Mouse (Mus musculus) gastrocnemius, adult 2 months (tissue): ENCODE data around the gene Naa10. TPM values are rescaled to one million over a fixed set of nuclear protein-coding genes. Genes with fewer than 3 reads are reported as not detected.

Source experiments
- DNase-seq: peaks from one replicate; pipeline ENCODE4 v3.0.0; 2022
- H3K27ac ChIP-seq: fragments of 200-600 bp; 2 replicates; pipeline ENCODE4 v1.8.1; 2022; ENCODE audit warnings: mild to moderate bottlenecking
- H3K4me3 ChIP-seq: fragments of 200-600 bp; 2 replicates; pipeline ENCODE4 v1.8.1; 2022; ENCODE audit warnings: mild to moderate bottlenecking, moderate library complexity
- CTCF ChIP-seq: fragments of 200-600 bp; IDR thresholded peaks from 2 replicates; pipeline ENCODE4 v1.8.1; 2022; ENCODE audit warnings: antibody characterized with exemption, mild to moderate bottlenecking, moderate library complexity
- intact Hi-C: fragments of 180-260 bp; cut with DNase I; formaldehyde crosslinking; loops from one replicate; pipeline ENCODE4 v1.15.1; 2025
- total RNA-seq, 2 experiments: library from RNA; stranded (reverse); gene quantifications; 2 replicates each; pipeline ENCODE4 v1.2.3; 2021

Naa10 gene
- total RNA-seq, 2 experiments from 2014 or later = 51.2 to 63.4 TPM

DNA sequence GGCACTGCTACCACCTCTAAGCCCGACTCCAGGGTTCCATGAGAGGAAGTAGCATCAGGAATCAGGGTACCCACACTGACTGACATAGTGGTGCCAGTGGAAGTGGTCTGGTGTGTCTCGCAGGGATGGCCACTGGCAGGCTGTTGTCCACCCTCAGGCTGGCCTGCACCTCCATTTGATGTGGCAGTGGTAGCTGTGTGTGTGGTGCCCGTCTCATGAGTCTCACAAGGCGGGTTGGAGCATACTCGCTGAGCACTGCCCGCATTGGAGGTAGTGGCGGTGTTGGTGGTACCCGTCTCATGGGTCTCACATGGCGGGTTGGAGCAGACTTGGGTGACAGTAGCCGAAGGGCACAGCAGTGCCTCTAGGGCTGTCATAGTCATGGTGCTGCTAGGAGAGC lies 27.6 kb upstream of the Naa10 start:
- no peak overlapping the region for H3K27ac ChIP-seq
- no peak for DNase-seq
- no peak for TF ChIP-seq CTCF
- intact Hi-C loops = loop anchor here (5.0 kb wide), 1 partner anchor 152 kb away; no protein-coding TSS in a partner anchor
- no peak overlapping the region for H3K4me3 ChIP-seq

DNA sequence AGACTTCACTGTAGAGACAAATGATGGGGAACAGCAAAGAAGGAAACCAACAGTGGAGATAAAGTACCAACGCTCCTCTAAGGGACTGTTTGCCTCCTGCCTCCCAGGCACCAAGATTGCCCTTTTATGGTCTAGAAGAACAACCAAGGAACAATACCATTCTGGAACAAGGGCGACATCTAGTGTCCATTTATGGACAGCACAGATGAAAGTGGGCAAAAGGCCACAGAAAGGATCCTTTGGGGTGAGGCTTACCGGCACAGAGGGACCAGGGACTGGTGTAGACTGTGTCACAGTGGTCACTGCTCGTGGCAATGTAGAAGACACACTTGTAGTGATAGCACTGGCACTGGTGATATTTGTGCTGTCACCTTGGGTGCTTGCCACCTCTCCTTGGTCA lies 26.9 kb upstream of the Naa10 start:
- peak; percentile 45 for DNase-seq
- intact Hi-C loops = loop anchor here (5.0 kb wide), 1 partner anchor 151 kb away; no protein-coding TSS in a partner anchor
- no peak overlapping the region for H3K4me3 ChIP-seq

GRCm38 (mm10) chrX:73946896-73947295 lies 25.2 kb upstream of the Naa10 start:
- intact Hi-C loops = loop anchor here (5.0 kb wide), 1 partner anchor 150 kb away; no protein-coding TSS in a partner anchor
- Histone ChIP-seq H3K27ac (no peak overlapping the region), H3K4me3 (no peak overlapping the region)
- no peak for DNase-seq
- TF ChIP-seq CTCF = no peak

More for the DNA sequence above, 26.9 kb upstream of the Naa10 start:
- TF ChIP-seq CTCF = peak; percentile 79
- H3K27ac ChIP-seq = no peak overlapping the region

GRCm38 (mm10) chrX:73942294-73942693 lies 20.6 kb upstream of the Naa10 start:
- Histone ChIP-seq H3K27ac (no peak overlapping the region), H3K4me3 (no peak overlapping the region)
- TF ChIP-seq CTCF = no peak
- intact Hi-C loops = no loop called here
- DNase-seq = no peak

GRCm38 (mm10) chrX:73941860-73942259 lies 20.1 kb upstream of the Naa10 start:
- intact Hi-C loops = no loop called here
- Histone ChIP-seq H3K27ac (no peak overlapping the region), H3K4me3 (no peak overlapping the region)
- TF ChIP-seq CTCF = no peak
- no peak for DNase-seq

DNA sequence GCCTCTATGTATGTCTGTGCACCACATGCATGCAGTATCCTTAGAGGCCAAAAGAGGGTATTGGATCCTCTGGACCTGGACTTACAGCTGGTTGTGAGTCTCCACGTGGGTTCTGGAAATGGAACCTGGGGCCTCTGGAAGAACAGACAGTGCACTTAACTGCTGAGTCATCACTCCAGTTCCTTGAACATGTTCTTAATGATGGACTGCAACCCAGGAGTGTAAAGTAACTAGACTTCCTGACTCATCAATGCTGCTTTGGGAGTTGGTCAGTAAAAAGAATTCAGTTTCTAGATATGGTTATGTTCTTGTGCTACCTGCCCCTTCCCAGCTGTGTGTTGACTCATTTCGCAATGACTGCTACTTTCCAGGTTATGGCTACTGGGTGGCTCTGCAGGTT lies 10.1 kb upstream of the Naa10 start:
- no peak overlapping the region for H3K27ac ChIP-seq
- intact Hi-C loops = no loop called here
- no peak for TF ChIP-seq CTCF
- DNase-seq = no peak
- no peak overlapping the region for H3K4me3 ChIP-seq

- Histone ChIP-seq H3K27ac (peak within 1 kb of the TSS; percentile 53), H3K4me3 (peak within 1 kb of the TSS; percentile 61)
- TF ChIP-seq CTCF = no peak; the same call in 1 of the 2 replicates
- intact Hi-C loops = no loop called here
- DNase-seq = peak; percentile 72
Observed at GRCm38 (mm10) chrX:73930402-73931062, 8.8 kb upstream of the Naa10 start, which contains the start of gene Renbp. Gene Renbp (minus strand): TSS chrX:73930850.

GRCm38 (mm10) chrX:73922550-73922882 lies 772 bp upstream of the Naa10 start:
- DNase-seq = no peak
- H3K27ac ChIP-seq = peak overlapping the region; percentile 91
- intact Hi-C loops = loop anchor here (5.0 kb wide), 1 partner anchor 40 kb away; no protein-coding TSS in a partner anchor

DNA sequence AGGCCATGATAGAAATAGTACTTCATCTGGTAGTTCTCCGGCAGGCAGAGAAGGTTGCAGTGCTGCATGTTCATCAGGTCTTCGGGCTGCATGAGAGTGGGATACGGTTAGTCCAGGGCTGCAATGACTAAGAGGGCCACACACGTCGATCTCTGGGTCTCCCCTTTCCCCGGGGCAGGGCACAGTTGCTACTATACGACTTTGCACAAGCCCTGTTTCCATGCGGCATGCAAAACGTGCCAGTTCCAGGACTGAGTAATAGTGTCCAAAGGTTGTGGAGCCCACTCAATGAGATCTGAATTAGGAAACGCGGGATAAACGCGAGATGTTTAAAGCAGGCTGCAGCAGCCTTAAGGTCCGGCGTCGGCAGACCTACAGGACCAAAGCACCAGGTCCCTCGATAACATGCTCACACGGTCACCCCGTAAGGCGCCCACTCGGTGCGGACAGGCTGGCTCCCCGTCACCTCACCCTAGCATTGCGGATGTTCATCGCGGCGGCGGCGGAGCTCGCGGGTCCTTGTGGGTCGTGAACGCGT lies 390 bp downstream of the Naa10 start:
- H3K4me3 ChIP-seq = peak overlapping the region; percentile 85
- no peak for TF ChIP-seq CTCF
- peak overlapping the region; percentile 91 for H3K27ac ChIP-seq
- intact Hi-C loops = loop anchor here (5.0 kb wide), 1 partner anchor 41 kb away; no protein-coding TSS in a partner anchor
- DNase-seq = no peak

More at GRCm38 (mm10) chrX:73922550-73922882, 772 bp upstream of the Naa10 start:
- no peak for TF ChIP-seq CTCF
- H3K4me3 ChIP-seq = peak overlapping the region; percentile 85

DNA sequence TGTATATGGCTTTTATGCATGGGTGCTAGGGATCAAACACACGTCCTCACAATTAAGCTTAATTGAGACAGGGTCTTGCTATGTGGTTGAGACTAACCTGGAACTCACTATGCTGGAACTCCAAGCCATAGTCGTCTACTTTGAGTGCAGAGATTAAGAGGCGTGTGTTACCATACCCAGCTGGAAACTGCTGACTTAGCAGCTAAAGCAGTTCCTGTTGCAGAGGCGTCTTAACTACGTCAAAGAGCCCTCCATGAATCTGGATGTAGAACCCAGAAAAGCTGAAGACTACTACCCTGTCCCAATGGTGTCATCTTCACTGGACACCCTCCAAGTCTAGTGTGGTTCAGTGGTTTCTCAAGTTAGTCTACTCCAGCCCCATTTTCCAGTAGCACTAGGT lies 3.1 kb downstream of the Naa10 start:
- Histone ChIP-seq H3K27ac (no peak overlapping the region), H3K4me3 (no peak overlapping the region)
- intact Hi-C loops = no loop called here
- TF ChIP-seq CTCF = no peak
- no peak for DNase-seq

- intact Hi-C loops = no loop called here
- H3K27ac ChIP-seq = no peak overlapping the region
- DNase-seq = no peak
- TF ChIP-seq CTCF = no peak
- H3K4me3 ChIP-seq = no peak overlapping the region
Observed at GRCm38 (mm10) chrX:73916945-73917344, 4.8 kb downstream of the Naa10 start.

GRCm38 (mm10) chrX:73914827-73915703 lies 6.7 kb downstream of the Naa10 start:
- Histone ChIP-seq H3K4me3 (peak overlapping the region; percentile 69), H3K27ac (peak overlapping the region; percentile 90)
- intact Hi-C loops = no loop called here
- TF ChIP-seq CTCF = peak; percentile 40
- DNase-seq = peak; percentile 94

DNA sequence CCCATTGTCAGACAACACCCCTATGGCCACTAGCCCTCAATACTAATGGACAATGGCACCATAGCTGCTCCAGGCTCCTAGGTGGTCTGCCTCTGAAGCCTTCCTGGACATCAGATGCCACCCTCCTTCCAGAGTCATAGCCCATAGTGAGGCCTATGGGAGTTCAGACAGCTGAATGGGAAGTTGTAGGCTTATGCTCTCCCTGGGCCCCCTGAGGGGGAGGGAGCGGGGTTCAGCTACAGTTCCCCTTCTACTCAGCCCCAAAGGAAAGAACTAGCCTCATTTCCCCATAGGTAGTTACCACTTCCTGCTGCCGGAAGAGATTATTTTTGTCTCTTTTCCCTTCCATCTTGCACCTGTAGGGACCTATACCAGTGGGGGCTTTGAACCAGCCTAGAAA lies 10.2 kb downstream of the Naa10 start:
- intact Hi-C loops = no loop called here
- no peak overlapping the region for H3K4me3 ChIP-seq
- no peak overlapping the region for H3K27ac ChIP-seq
- TF ChIP-seq CTCF = no peak
- DNase-seq = no peak
